Mouse (Mus musculus) stomach, postnatal 0 days (tissue): ENCODE measurements around the gene Ctnnbip1. TPM values are rescaled to one million over a fixed set of nuclear protein-coding genes. Genes with fewer than 3 reads are reported as not detected.

Source experiments
- ATAC-seq: fragments of 200-750 bp; cut with Nextera tagmentation; 2 replicates; pipeline ENCODE4 v1.8.0; 2017; ENCODE audit not compliant: low FRiP score, low TSS enrichment
- DNase-seq: peaks from one replicate; pipeline ENCODE4 v3.0.0-alpha.2; 2016; ENCODE audit warnings: low spot score
- H3K27ac ChIP-seq: fragments of 300-500 bp; sonication (generic); replicated peaks from 2 replicates; pipeline ENCODE4 v1.5.1; 2014; ENCODE audit warnings: mild to moderate bottlenecking, control low read depth
- H3K27me3 ChIP-seq: fragments of 300-500 bp; sonication (generic); 2 replicates; pipeline ENCODE4 v1.6.1; 2014; ENCODE audit warnings: low read length; ENCODE audit not compliant: control insufficient read depth, insufficient read depth
- H3K36me3 ChIP-seq: fragments of 300-500 bp; sonication (generic); 2 replicates; pipeline ENCODE4 v1.6.1; 2014; ENCODE audit warnings: low read length, mixed read lengths; ENCODE audit not compliant: control insufficient read depth, insufficient read depth
- H3K4me1 ChIP-seq: fragments of 300-500 bp; sonication (generic); replicated peaks from 2 replicates; pipeline ENCODE4 v1.6.1; 2014; ENCODE audit warnings: antibody characterized with exemption; ENCODE audit not compliant: control insufficient read depth, insufficient read depth
- H3K4me2 ChIP-seq: fragments of 300-500 bp; sonication (generic); replicated peaks from 2 replicates; pipeline ENCODE4 v1.6.1; 2014; ENCODE audit warnings: low read depth, mild to moderate bottlenecking, control low read depth, moderate library complexity
- H3K4me3 ChIP-seq: fragments of 300-500 bp; sonication (generic); 2 replicates; pipeline ENCODE4 v1.5.1; 2014; ENCODE audit warnings: low read depth, low read length, control low read depth
- H3K9ac ChIP-seq: fragments of 300-500 bp; sonication (generic); 2 replicates; pipeline ENCODE4 v1.6.1; 2014; ENCODE audit warnings: mild to moderate bottlenecking, low read length, control low read depth, mixed read lengths
- H3K9me3 ChIP-seq: fragments of 300-500 bp; sonication (generic); 2 replicates; pipeline ENCODE4 v1.6.1; 2016; ENCODE audit warnings: low read length; ENCODE audit not compliant: control insufficient read depth
- CTCF ChIP-seq: IDR thresholded peaks from 2 replicates; pipeline ENCODE4 v1.5.1; 2016; ENCODE audit warnings: antibody characterized with exemption, low read depth, mild to moderate bottlenecking, moderate library complexity
- EP300 ChIP-seq: optimal IDR thresholded peaks from 2 replicates; pipeline ENCODE3; 2016; ENCODE audit warnings: antibody characterized with exemption
- WGBS: fragments of 180-500 bp; shearing (Covaris S2); extraction: QIAGEN DNeasy Blood & Tissue Kit; methylation state at CpG from one replicate; pipeline ENCODE4 v1.1.7; 2014; 5-methylcytosine and 5-hydroxymethylcytosine counted together
- polyA plus RNA-seq: library from polyadenylated mRNA; unstranded; fragments of >200 nt; fragmentation: Nextera tagmentation; extraction: Ambion mirVana; gene quantifications from 2 replicates; pipeline ENCODE4 v1.2.1, GENCODE M21; 2015

Gene Ctnnbip1
- polyA plus RNA-seq, 1 experiment from 2014 or later, result 60.1 TPM

GRCm38 (mm10) chr4:149542431-149542830 lies 24.4 kb downstream of the Ctnnbip1 start:
- no peaks in the 10 kb centered on the region for H3K27me3 ChIP-seq
- DNase-seq (no peak), ATAC-seq (no peak)
- 79% methylated on average over 12 of the region's 12 CpGs for WGBS
- no peaks in the 10 kb centered on the region for H3K9me3 ChIP-seq
- no peak overlapping the region for H3K9ac ChIP-seq
- no peak overlapping the region for H3K27ac ChIP-seq
- TF ChIP-seq CTCF (no peak), EP300 (no peak)
- no peak overlapping the region for H3K4me3 ChIP-seq
- H3K36me3 ChIP-seq, result peaks cover 5% of the 10 kb centered on the region; the same call in 1 of the 2 replicates
- H3K4me1 ChIP-seq, result no peaks in the 10 kb centered on the region
- no peak overlapping the region for H3K4me2 ChIP-seq

DNA sequence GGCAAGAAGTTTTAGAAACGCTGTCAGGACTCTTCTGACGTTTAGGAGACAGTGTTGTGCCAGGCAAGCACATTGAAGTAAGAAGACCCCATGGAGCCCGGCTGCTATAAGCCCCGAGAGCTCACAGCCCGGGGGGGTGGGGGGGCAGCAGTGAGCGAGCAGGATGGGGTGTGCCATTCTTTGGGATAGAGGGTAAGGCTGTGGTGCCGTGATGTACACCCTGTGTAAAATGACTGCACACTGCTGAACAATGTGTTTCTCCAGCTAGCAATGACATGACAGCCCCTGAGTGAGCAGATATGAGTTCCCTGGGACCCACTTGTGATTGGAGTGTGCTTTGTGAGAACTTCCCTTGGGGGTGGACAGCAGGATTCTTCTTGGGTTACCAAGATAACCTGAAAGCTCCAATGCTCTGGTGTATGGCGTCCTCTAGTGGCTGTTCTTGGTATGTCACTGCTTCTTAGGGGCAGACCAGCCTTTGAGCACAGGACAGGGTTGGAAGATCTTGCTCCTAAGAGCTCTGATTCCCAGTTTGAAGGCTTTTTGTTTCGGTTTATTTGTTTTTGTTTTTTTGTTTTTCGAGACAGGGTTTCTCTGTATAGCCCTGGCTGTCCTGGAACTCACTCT lies 25.0 kb downstream of the Ctnnbip1 start:
- DNase-seq, result peak; percentile 86
- no peak for ATAC-seq

DNA sequence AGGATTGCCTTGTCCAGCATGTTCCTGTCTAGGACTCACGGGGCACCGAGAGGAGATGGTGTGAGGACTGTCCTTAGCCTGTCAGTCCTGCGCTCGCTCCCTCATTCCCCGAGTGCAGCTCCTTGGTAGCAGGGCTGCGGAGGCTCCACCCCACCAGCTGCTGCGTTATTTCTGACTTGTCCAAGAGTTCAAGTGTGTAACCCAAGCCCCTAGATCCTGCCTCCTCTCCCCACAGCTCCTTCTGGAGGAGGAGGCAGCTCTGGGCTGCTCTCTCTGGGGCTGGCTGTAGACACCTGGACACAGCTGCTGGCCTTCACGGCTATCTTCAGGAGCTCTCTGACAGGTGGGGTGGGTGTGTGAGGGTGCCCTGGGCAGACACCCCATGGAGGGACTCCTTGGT lies 26.9 kb downstream of the Ctnnbip1 start:
- H3K4me1 ChIP-seq, result no peaks in the 10 kb centered on the region
- H3K27ac ChIP-seq, result peak overlapping the region; percentile 40; the same call in 1 of the 2 replicates
- no peak for DNase-seq
- WGBS, result 61% methylated on average over 8 of the region's 8 CpGs
- no peaks in the 10 kb centered on the region for H3K9me3 ChIP-seq
- H3K9ac ChIP-seq, result no peak overlapping the region; the same call in 1 of the 2 replicates
- TF ChIP-seq CTCF (no peak), EP300 (no peak)
- H3K4me3 ChIP-seq, result no peak overlapping the region
- H3K27me3 ChIP-seq, result no peaks in the 10 kb centered on the region
- H3K4me2 ChIP-seq, result no peak overlapping the region
- H3K36me3 ChIP-seq, result peaks cover 5% of the 10 kb centered on the region; the same call in 1 of the 2 replicates
- ATAC-seq, result no peak

More for the DNA sequence above, 25.0 kb downstream of the Ctnnbip1 start:
- Histone ChIP-seq H3K4me3 (no peak overlapping the region), H3K9ac (no peak overlapping the region), H3K4me1 (no peaks in the 10 kb centered on the region), H3K36me3 (peaks cover 5% of the 10 kb centered on the region; the same call in 1 of the 2 replicates), H3K9me3 (no peaks in the 10 kb centered on the region), H3K27me3 (no peaks in the 10 kb centered on the region), H3K27ac (no peak overlapping the region), H3K4me2 (no peak overlapping the region)
- WGBS, result 61% methylated on average over 10 of the region's 10 CpGs
- TF ChIP-seq EP300 (no peak), CTCF (peak; percentile 99)

DNA sequence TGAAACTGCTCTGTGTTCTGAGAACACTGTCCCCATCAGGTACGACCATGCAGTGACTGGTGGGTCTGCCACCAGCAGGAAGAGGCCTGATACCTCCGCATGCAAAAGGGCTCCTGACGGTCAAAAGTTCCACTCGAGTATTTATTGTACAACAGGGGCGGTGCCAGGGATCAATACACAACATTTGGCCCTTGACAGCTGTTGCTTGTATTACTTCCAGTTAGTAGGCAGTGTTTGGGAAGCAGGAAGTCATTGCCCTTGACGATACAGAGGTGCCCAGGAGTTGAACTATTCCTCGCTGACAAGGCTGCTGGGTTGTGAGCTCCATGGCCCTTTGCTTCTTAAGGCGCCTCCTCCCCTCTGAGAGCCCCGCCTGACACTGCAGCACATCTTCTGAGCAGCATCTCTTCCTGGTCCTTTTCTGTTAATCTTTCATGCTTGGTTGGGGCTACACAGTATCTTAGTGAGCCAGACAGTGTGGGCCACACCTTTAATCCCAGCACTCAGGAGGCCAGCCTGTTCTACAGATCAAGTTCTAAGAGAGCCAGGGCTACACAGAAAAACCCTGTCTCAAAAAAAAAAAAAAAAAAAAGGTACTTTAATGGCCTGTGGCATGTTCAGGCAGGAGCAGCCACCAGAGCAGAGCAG lies 28.9 kb downstream of the Ctnnbip1 start:
- WGBS, result 70% methylated on average over 9 of the region's 9 CpGs

GRCm38 (mm10) chr4:149547523-149547922 lies 29.5 kb downstream of the Ctnnbip1 start:
- Histone ChIP-seq H3K9ac (no peak overlapping the region), H3K27me3 (no peaks in the 10 kb centered on the region), H3K9me3 (no peaks in the 10 kb centered on the region), H3K36me3 (peaks cover 5% of the 10 kb centered on the region; the same call in 1 of the 2 replicates), H3K4me3 (no peak overlapping the region), H3K4me1 (no peaks in the 10 kb centered on the region), H3K27ac (peak overlapping the region; percentile 58), H3K4me2 (no peak overlapping the region)
- WGBS, result 64% methylated on average over 6 of the region's 6 CpGs
- ATAC-seq (no peak), DNase-seq (no peak)
- TF ChIP-seq EP300 (no peak), CTCF (no peak)

More for the DNA sequence above, 28.9 kb downstream of the Ctnnbip1 start:
- DNase-seq, result no peak
- H3K4me3 ChIP-seq, result no peak overlapping the region
- no peaks in the 10 kb centered on the region for H3K9me3 ChIP-seq
- peaks cover 5% of the 10 kb centered on the region; the same call in 1 of the 2 replicates for H3K36me3 ChIP-seq
- TF ChIP-seq EP300 (no peak), CTCF (no peak)
- no peak overlapping the region for H3K9ac ChIP-seq
- H3K27ac ChIP-seq, result peak overlapping the region; percentile 58
- H3K4me1 ChIP-seq, result no peaks in the 10 kb centered on the region
- ATAC-seq, result no peak
- H3K27me3 ChIP-seq, result no peaks in the 10 kb centered on the region
- H3K4me2 ChIP-seq, result no peak overlapping the region
